Mouse (Mus musculus) brain, adult 10 weeks (tissue): ENCODE measurements around the gene Nipsnap2. TPM values are rescaled to one million over a fixed set of nuclear protein-coding genes. Genes with fewer than 3 reads are reported as not detected.

Experiments used
- polyA plus RNA-seq: library from polyadenylated mRNA; stranded (reverse); fragments of 350-450 nt; fragmentation: Illumina TruSeq; extraction: RNeasy Lipid Tissue Mini Kit (QIAGEN cat#74804); gene quantifications from one replicate; pipeline ENCODE4 v1.2.3, GENCODE M21; 2015; ENCODE audit warnings: low read depth, low replicate concordance

Nipsnap2 gene
- 104 TPM for polyA plus RNA-seq

DNA sequence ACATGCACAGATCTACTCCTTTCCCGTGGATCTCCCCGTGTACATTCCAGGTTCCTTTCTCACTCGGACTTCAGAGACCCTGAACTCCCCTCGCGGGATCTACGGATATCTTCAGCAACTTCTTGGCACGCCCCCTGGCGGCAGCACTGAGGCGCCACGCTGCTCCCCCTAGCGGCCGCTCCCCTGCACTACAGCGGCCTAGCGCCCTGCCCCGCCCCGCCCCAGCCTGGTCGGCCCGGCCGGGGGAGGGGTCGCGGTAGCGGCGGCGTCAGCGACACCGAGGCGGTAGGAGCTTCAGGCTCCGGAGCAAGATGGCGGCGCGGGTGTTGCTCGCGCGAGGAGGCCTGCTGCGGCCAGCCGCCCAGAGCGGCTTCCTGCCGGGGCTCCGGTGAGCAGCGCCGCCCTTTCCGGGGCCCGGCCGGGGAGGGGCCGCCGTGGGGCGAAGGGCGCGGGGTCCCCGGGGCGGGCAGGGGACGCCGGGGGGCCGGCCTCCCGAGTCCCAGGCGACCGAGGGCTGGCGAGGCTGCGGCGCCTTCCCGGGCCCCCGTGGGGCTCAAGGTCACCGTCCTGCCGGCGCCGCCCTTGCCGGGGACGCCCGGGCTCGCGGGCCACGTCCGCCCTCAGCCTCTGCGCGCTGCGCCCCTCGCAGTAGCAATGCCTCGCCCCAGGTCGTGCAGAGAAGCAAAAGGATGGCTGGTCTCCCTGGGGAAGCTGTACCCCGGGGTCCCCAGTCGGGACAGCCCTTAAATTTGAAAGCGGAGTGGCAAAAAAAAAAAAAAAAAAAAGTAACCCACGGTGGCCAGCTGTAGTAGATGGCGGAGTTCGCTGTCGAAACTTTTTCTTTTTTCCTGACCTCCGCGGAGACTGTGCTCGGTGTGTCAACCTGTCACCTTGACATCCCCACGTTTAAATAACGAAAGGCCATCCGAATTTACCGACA is at the start of gene Nipsnap2:
Gene Nipsnap2, plus strand, starts transcription at position 230 of the 940 bp plus-strand sequence.

DNA sequence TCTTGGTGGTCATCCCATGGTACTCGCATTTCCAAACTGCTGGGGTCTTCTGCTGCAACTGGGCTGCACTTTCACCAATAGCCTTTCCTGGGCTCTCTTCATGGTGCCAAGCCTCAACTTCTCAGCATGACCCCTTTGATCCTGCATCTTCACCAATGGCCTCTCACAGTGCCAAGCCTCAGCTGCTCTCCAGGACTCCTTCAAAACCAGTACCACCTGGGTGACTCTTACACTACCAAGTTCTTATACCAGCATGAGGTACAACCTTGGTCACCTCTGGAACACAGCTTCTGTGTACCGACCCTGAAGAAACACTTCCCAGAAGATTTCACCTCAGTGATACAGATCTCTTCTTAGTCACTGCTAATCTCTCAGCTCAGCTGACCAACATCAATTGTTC is 16.5 kb upstream of the Nipsnap2 start, which contains the start of gene Sept14:
Gene Sept14, minus strand, starts transcription at position 101 of the 400 bp plus-strand sequence.

DNA sequence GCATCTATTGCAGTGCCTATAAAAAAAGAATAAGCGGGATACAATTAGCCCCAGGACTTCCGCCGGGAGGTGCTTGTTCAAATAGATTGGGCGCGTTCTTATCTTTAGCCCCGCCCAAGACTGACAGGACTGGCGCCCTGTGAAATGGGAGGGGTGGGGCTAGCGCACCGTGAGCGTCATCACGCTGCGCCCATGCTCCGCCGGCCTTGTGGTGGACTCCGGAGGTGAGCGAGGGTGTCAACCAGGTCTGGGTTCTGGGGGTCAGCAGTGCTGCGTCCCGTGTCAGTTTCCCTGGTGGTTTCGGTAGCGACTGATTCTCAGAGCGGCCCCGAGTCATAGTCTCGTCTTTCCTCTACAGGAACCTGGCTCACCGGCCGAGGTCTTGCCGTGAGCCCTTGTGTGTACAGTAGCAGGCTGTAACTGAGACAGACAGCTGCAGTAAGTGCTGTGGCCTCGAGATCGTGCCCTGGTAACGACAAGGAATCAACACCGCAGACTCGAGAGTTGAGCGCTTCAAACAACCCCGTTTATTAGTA is 9.5 kb upstream of the Nipsnap2 start, which contains the start of gene Mrps17:
Gene Mrps17, plus strand, starts transcription at position 172 of the 536 bp plus-strand sequence.

GRCm38 (mm10) chr5:129786818-129787790 is 62.2 kb downstream of the Nipsnap2 start, which contains the start of gene Psph:
Gene Psph (minus strand): TSS chr5:129787449.

Other genes starting within 250 kb of the Nipsnap2 start
- gene Sfswap, start 223.8 kb upstream of the Nipsnap2 start, polyA plus RNA-seq, result 59.3 TPM
- 65.3 TPM for gene Mmp17, start 140.9 kb upstream of the Nipsnap2 start, polyA plus RNA-seq
- gene Zfp11, start 55.0 kb upstream of the Nipsnap2 start, polyA plus RNA-seq, result 4.6 TPM
- not detected for gene Sept14, start 16.6 kb upstream of the Nipsnap2 start, polyA plus RNA-seq
- gene Mrps17, start 9.6 kb upstream of the Nipsnap2 start, polyA plus RNA-seq, result 109 TPM
- 29.1 TPM for gene Psph, start 62.4 kb downstream of the Nipsnap2 start, polyA plus RNA-seq
- 20.4 TPM for gene Sumf2, start 121.9 kb downstream of the Nipsnap2 start, polyA plus RNA-seq
- 738 TPM for gene Chchd2, start 162.4 kb downstream of the Nipsnap2 start, polyA plus RNA-seq
- 7.1 TPM for gene Zbed5, start 170.7 kb downstream of the Nipsnap2 start, polyA plus RNA-seq
- 22.4 TPM for gene Phkg1, start 173.5 kb downstream of the Nipsnap2 start, polyA plus RNA-seq
- gene Nupr1l, start 183.5 kb downstream of the Nipsnap2 start, polyA plus RNA-seq, result 1.6 TPM
- gene Vkorc1l1, start 216.9 kb downstream of the Nipsnap2 start, polyA plus RNA-seq, result 47.3 TPM